Mouse (Mus musculus) lung, adult 18-20 months (tissue): Measurements from ENCODE around the gene Tprgl.

Experiments used
- DNase-seq, 2 experiments: peaks; one replicate each; pipeline ENCODE4 v3.0.0; 2022; ENCODE audit warnings: mixed read lengths in 2 of 2

Gene Tprgl

DNA sequence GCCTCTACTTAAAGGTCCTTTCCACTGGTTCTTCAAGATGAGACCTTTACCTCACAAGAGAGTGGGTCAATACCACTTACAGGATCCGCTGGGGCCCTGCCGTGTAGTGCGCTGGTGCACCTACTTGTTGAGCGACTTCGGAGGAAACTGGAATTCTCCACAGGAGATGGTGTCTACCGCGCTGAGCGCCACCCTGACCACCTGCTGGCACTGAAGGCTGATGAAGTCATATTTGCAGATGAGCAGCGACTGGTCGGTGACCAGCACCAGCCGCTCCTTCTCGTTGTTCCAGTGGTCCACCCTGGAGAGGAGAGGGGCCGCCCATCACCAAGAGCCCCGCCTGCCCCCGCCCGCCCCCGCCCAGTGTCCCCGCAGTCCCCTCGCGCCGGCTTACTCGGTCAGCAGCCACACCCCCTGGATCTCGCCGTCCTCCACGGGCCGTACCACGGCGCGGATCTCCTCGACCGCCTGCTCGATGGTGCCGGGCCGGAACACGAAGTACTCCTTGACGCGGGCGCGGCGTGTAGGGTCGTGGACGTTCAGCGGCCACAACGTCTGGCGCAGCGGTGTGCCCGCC lies 417 bp downstream of the Tprgl start:
- no peak for DNase-seq

DNA sequence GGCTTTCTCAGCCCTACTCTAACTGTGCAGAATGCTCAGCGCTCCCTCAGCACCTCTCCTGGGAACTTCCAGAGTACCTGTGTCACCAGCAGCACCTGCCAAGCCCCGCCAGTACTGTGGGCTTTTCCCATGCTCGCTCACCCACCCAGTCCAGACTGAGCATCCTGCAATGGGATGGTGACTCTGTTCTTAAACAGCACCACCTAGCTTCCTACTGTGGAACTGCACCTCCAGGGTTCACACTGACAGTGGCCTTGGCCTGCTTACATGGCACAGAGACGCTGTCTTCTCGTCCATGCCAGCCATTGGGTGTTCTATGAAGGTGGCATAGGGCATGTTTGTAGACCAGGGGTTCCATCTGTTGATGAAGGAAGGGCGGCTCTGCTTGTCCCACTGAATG lies 1.5 kb downstream of the Tprgl start:
- peak; percentile 78 to 87 for DNase-seq

DNA sequence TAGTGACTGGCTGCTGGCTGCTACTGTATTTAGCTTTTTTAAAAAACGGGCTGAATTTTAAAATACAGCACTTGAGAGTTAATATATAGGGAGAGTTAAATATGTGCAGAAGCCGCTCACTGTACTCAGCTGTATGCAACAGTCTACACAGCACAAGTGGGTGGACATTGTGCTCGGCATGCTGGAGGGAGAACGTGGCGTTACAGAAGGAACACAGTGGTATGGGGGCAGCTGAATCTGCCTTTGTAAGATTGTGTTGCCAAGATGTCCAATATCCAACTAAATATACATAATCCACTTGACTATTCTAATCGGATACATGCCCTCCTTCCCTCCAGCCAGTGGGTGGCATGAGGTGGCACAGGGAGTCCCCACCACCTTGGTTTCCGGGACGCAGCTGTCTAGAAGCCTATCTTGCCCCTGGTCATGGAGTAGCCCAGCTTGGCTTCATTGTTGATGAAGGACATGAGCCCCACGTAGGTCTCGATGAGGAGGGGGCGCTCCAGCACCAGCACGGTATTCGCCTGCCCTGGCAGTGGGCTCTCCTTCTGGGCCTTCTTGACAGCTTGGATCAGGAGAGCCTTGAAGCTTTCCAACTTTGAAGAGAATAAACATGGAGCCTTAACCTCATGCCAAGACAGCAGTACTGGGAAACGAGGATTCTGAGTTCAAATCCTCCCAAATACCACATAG lies 2.4 kb downstream of the Tprgl start:
- no peak for DNase-seq

DNA sequence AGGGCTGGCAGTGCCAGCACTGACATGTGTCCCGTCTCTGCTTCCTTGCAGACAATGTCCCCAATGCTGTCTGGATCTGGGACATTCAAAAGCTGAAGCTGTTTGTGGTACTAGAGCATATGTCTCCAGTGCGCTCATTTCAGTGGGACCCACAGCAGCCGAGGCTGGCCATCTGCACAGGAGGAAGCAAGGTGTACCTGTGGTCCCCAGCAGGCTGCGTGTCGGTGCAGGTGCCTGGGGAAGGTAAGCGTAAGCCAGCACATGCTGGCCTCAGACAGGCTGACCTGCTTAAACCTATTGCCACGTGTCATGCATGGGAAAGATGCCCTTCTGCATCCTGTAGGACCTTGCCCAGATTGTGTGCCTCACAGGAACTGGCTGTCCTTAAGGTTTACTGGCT lies 4.4 kb downstream of the Tprgl start:
- DNase-seq: no peak

DNA sequence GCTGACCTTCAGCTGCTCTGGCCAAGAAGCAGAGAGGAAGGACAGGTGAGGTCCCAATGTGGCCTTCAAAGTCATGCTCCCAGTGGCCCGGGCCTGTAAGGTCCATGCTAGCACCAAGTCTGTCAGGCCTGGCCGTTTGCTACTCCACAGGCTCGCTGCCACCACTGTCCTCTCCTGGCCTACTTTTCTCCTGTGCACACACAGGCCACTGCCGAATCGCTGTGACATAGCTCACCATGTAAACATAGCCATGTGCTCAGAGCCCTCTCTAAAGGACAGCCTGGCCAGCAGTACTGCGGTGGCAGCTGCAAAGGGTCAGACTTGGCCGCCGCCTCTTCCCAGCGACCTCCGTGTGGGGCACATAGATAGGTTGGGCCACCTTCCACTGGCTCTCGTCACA lies 6.4 kb downstream of the Tprgl start:
- DNase-seq: no peak

DNA sequence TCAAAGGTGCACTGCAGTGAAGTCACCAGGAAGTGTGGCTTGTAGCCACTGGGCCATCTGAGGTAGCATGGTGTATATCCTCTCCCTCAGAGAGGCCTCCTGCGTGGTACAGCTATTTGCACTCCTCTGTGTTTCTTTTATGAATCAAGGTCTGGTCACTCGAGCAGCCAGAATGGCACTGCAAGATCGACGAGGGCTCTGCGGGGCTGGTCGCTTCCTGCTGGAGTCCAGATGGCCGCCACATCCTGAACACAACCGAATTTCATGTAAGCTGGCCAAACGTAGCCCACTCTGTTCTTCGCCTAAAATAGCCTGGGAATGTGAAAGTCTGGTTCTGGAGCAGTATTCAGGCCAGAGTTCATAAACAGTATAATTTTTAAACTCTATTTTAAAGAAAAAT lies 14.1 kb downstream of the Tprgl start:
- DNase-seq: no peak

DNA sequence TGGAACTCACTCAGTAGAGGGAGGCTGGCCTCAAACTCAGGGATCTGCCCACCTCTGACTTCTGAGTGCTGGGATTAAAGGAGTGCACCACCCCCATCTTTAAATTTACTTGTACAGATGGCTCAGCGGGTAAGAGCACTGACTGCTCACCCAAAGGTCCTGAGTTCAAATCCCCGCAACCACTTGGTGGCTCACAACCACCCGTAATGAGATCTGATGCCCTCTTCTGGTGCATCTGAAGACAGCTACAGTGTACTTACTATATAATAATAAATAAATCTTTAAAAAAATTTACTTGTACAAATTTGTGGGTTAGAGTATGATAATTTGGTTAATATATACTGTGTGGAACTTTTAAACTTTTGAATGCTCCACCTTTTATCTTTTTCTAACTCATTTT lies 15.8 kb downstream of the Tprgl start:
- DNase-seq: no peak

DNA sequence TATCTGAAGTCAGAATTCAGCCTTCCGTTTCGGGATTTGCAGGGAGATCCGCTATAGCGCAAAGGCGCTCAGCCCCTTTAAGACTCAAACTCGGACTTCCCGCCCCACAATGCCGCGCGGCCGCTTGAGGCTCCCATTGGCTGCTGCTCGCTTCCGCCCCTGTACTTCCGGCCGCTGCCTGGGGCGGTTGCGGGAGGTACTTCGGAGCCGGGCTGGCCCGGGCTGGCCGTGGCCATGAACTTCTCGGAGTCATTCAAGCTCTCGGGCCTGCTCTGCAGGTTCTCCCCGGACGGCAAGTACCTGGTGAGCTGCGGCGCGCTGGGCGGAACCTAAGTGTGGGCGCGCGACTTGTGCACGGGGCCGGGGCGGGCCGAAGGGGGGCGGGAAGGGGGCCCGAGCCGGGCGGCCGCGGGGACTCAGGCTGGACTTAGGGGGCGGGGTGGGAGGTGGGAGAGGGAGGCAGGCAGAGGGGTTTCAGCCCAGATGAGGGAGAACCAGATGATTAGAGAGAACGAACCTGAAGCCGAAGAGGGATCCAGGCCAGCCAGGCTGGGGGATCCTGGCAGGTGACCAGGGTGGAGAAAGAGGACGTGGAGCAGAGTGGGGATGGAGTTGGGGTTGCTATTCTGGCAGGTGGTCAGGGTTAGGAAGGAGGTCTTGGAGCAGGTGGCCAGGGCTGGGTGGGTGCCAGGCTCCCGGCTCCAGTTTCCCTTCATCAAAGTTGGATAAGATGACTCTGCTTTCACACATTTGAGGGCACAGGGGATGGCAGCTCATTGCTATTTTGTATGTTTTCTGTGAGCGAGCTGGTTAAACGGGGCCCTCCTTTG lies 18.0 kb downstream of the Tprgl start, which contains the start of gene Wrap73:
Wrap73 (plus strand) TSS at position 162 of the 830 bp plus-strand sequence.
- DNase-seq: peak; percentile 92 to 93

DNA sequence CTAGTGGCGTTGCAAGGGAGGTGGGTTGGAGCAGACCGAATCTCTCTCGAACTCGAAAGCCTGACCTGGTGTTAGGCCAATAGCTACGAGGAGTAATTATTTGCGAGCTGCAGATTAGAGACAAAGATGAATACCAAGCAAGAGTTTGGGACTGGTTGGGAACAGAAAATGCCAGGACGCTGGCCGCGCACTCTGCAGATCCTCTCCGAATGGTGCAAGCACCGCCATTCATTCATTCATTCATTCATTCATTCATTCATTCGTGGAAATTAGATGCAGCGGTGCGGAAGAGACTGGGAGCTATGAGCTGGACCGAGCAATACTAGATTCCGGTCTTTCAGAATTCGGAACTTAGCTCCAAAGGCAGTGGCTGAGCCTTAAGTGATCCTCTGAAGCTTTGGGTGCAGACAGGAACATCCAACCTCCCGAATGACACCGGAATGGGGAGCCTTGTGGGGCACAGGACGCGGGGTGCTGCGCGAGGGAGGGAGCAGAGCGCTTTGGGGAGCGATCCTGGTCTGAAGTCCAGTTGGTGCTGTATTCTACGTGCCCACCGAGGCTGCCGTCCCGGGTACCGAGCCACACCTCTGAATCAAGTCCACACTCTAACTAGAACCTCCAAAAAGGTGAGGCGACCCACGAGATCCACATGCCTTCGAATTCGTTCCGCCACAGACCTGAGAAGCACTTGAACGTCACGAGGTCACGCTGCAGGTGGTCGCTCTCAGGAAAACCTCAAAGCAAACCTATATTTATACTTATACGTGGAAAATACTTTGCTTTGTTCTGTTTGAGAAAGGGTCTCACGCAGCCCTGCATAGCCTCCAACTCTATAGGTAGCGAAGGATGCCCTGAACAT lies 19.2 kb downstream of the Tprgl start:
- DNase-seq: no peak

DNA sequence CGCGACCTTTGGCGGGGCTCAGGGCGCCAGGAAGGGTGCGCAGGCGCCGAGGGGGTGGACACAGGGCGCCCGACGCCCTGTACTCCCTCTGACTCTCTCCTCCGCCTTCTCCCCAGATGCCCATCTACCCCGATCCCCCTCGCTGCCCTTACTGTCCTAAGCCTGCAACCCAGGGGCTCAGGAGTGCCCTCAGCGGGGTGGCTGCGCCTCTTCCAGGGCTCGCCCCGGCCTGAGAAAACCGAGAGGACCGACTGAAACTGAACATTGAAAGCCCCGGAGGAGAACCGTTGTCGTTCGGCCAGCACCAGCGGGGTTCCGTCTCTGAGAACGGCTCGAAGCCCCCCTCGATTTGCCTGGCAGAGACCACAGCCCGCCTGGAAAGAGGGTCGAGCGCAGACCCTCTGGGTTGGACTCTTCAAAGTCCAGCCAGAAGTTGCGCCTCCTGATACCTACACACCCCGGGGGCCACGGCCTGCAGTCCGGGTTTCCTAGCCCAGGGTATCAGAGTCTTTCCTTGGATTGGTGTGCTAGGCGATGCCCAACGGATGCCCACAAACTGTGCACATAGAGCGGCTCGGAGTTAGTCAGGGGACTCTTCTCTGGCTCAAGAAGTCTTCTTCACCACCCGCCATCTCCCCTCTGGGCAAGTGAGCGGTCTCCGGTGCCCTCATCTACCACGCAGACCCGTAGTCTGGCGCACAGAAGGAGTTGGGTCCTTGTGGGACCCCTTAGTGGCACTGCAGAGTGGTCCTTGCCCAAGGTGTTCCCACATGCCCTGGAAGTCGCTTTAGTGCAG lies 20.1 kb downstream of the Tprgl start:
- no peak for DNase-seq

DNA sequence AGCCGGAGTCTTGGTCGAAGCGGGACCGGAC lies 20.5 kb downstream of the Tprgl start, which contains the start of gene Trp73:
Trp73 (minus strand) TSS at position 27 of the 31 bp plus-strand sequence.
- no peak for DNase-seq

DNA sequence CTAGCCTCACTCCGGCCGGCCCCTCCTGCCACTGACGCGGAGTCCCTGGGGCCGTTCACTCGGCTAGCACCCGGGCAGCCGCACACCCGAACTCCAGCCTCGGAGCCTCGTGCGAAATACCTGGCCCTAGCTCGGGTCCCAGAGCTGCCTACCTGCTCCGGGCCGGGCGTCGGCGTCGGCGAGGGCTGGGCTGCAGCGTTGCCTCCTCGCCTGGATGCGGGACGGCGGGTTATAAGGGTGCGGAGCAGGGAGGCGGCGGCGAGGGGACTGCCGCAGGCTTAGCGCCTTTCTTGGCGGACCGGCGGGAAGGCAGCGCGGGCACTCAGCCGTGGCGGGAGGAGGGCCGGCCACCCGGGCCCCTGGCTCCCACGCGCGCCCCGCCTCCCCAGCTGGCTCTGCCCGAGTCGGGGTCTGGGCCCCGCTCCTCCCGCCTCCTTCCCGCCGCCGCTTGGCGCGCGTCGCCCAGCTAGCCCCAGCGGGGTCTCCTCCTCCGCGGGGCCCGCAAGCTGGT lies 20.7 kb downstream of the Tprgl start:
- DNase-seq: no peak

DNA sequence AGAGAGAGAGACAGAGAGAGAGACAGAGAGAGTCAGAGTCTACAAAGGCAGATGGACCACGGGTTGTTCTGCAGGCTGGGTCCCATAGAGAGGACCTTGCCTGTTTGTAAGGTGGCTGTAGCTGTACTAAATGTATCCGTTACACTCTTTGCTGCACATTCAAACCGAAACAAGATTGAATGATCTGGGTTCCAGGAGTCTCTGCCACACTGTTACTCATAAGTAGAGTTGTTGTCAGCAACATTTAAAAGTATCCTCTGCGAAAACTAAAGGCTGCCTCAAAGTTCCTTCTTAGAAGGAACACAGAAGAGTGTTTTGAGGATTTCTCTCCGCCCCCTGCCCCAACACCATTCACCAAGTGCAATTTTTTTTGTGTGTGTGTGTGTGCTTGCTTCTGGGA lies 23.3 kb downstream of the Tprgl start:
- no peak for DNase-seq

DNA sequence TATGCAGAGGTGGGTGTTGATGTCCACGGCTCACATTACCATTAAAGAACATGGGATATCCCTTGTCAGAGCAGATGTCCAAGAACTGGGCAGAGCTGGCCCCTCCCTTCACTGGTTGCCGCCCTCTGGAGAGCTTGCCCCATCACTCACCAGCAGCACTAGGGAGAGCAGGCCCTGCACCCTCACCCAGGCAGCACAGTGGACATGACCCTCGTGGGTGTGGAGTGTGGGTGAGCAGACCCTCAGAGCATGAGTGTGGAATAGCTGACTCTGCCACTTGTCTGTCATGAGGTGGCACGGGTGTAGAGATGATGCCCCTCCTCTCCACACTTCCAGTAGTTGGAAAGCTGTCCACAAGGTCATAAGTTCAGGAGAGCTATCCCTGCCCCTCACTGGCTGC lies 25.7 kb downstream of the Tprgl start:
- no peak for DNase-seq

DNA sequence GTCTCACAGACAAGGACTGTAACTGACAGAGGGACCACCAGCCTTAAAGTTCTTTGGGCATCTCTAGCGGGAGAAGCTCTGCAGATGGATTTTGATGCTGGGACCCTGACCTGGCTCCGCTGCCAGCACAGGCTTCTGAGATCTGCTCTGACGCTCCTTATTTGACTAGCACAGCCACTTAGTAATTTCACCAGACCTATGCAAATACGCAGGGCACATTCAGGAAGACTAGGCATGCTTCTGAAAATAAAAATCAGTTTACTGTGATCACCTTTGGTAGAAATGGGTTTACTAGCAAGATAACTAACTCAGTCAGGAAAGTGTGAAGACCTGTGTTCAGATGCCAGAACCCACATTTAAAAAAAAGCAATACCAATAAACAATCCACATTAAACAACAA lies 28.6 kb downstream of the Tprgl start:
- DNase-seq: no peak

DNA sequence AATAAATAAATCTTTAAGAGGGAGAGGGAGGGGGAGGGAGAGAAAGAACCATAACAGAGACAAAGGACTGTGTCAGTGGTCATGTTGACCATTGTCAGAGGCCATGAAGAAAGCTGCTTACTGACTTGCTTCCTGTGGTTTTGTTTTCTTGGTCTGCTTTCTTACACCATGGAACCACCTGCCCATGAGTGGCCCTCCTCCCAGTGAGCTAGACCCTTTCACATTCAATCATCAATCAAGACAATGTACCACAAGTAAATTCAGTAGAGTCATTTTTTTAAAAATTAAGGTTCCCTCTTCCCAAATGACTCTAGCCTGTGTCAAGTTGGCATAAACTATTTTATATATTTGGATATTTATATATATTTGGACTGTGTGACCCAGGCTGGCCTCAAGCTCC lies 30.5 kb downstream of the Tprgl start:
- no peak for DNase-seq

DNA sequence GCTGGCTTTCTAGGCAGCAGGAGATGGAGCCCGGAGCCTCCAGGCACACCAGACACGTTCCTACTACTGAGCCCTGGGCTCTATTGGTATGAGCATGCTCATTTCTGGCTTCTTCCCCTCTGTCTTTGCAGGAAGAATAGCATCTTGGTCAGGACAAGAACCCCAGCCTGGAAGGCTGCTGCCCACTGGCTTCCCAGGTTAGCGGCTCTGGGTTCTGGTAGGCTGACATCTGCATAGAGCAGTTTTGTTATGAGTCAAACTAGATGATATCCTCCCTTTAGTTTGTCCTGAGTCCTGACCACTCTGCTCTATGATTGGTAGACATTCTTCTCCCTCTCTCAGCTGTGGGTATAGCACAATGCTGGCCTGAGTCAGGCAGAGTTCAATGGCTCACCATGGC lies 33.2 kb downstream of the Tprgl start:
- DNase-seq: no peak

DNA sequence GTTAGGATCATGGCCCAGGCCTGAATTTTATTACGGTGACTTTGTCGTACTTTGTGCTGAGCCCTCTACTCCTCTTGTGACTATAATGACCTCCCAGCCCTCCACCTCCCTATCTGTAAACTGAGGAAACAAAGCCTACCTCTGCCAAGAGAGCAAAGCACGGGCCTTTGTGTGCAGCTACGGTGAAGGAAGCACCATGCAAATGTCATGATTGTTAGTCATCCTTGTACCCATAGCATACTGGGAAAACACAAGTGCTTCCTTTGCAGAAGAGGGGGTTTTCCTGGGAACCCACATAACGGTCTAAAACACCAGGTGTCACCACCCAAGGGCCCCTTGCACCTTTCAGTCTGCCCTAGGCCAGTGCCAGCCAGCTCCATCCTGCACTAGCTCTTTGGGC lies 35.3 kb downstream of the Tprgl start:
- DNase-seq: no peak

DNA sequence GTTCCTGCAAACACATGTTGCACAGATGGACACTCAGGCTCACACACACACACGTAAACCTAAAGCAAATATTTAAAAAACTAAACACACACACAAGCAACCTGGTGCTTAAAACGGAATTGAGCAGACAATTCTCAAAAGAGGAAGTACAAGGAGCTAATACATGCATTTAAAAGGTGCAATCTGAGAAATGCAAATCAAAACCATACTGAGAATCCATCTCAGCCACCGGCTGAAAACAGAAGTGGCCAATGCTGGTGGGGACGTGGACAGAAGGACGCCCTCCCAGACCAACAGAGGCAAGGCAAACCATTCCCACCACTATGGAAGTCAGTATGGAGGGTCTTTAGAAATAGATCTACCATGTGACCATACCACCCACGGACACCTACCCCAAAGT lies 36.9 kb downstream of the Tprgl start:
- no peak for DNase-seq

DNA sequence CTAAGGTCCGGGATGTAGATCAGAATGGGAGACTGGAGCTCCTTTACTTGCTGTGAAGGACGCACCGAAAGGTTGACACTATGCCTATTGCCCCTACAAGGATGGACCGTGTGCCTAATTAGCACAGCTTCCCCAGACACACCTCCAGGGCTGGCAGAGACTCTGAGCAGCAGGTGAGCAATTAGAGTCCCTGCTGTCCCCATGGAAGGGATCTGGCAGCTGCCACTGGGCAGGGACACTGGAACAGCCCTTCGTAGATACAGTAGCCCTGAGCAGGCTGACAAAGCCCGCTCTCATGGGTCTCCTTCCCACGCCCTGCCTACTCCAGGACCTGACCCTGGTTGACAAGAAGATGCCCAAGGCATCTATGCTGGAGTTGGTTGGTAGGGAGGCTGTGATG lies 38.1 kb downstream of the Tprgl start:
- DNase-seq: no peak

DNA sequence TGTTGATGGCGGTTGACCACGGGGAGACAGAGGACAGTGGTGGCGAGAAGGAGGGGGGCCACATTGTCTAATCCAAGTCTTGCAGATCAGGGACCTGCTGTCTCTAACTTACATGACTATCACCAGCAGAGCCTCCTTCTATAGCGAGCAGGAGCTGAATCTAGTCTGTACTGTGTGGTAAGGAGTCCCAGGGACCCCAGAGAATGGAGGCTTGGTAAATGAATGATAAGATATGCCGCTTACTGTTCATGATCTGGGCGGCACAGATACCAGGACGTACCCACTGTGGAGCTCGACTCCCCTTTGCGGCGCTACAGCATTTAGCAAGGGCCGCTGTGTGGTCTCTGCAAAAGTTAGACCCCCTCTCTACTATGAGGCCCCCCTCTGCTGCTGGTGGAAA lies 38.7 kb downstream of the Tprgl start:
- no peak for DNase-seq

DNA sequence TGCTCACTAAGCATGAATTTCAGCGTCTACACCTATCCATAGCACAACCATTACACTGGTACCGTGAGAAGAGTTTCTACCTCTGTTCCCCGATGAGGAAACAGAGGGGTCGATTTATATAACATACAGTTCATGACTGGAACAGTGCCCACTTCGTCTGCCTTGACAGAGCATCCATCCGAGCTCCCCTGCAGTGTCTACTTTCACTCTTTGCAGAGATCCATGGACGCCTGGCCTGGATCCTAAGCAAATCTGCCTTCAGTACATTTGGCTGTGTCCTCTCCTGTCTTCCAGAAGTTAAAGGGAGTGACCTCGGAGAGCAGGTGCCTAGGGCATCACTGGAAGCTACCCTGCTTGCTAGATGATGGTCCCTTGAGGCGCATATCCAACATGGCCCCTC lies 41.3 kb downstream of the Tprgl start:
- no peak for DNase-seq

DNA sequence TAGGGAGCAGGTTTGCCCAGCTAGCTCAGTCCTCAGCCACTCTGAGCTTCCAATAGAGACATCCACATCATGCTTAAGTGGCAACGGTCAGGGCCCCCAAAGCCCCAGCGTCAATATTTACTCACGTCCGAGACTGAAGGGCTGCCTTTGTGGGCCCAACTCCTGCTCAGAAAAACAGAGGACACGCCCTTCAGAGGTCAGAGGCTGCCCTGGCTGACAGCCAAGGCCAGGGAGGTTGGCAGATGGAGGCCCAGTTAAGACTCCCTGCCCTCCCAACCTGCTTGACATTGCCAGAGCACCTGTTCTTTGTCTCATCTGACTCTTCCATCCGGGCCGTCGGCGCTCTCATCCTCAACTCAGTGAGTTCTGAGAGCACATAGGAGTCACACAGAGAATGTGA lies 41.7 kb downstream of the Tprgl start:
- DNase-seq: peak; percentile 61 to 71
